Mouse (Mus musculus) forebrain, embryonic 13.5 days (tissue): Measurements from ENCODE around the gene Adcy9. TPM values are rescaled to one million over a fixed set of nuclear protein-coding genes. Genes with fewer than 3 reads are reported as not detected.

Experiments
- ATAC-seq: fragments of 200-750 bp; cut with Nextera tagmentation; 2 replicates; pipeline ENCODE4 v1.8.0; 2017
- H3K27ac ChIP-seq: fragments of 300-500 bp; sonication (generic); 2 replicates; pipeline ENCODE4 v1.5.1; 2015; ENCODE audit warnings: inconsistent platforms, mild to moderate bottlenecking, moderate library complexity
- H3K27me3 ChIP-seq: fragments of 300-500 bp; sonication (generic); 2 replicates; pipeline ENCODE4 v1.6.1; 2015; ENCODE audit warnings: mild to moderate bottlenecking, inconsistent platforms
- H3K36me3 ChIP-seq: fragments of 300-500 bp; sonication (generic); 2 replicates; pipeline ENCODE4 v1.6.1; 2015; ENCODE audit warnings: mild to moderate bottlenecking, inconsistent platforms; ENCODE audit not compliant: poor library complexity, severe bottlenecking
- H3K4me1 ChIP-seq: fragments of 300-500 bp; sonication (generic); 2 replicates; pipeline ENCODE4 v1.6.1; 2015; ENCODE audit warnings: inconsistent platforms
- H3K4me2 ChIP-seq: fragments of 300-500 bp; sonication (generic); 2 replicates; pipeline ENCODE4 v1.6.1; 2015; ENCODE audit warnings: inconsistent platforms, mild to moderate bottlenecking, moderate library complexity
- H3K4me3 ChIP-seq: fragments of 300-500 bp; sonication (generic); 2 replicates; pipeline ENCODE4 v1.5.1; 2015; ENCODE audit warnings: mild to moderate bottlenecking, inconsistent platforms
- H3K9ac ChIP-seq: fragments of 300-500 bp; sonication (generic); 2 replicates; pipeline ENCODE4 v1.6.1; 2015; ENCODE audit warnings: mild to moderate bottlenecking, inconsistent platforms
- H3K9me3 ChIP-seq: fragments of 300-500 bp; sonication (generic); replicated peaks from 2 replicates; pipeline ENCODE4 v1.6.1; 2016; ENCODE audit warnings: inconsistent platforms
- WGBS: fragments of 180-500 bp; shearing (Covaris S2); methylation state at CpG from one replicate; pipeline ENCODE4 v1.1.7; 2015; 5-methylcytosine and 5-hydroxymethylcytosine counted together
- polyA plus RNA-seq: library from polyadenylated mRNA; unstranded; fragments of >200 nt; fragmentation: Nextera tagmentation; extraction: Ambion mirVana; gene quantifications from 2 replicates; pipeline ENCODE4 v1.2.1, GENCODE M21; 2015

The Adcy9 gene
- polyA plus RNA-seq, 1 experiment from 2014 or later: 1.0 TPM

DNA sequence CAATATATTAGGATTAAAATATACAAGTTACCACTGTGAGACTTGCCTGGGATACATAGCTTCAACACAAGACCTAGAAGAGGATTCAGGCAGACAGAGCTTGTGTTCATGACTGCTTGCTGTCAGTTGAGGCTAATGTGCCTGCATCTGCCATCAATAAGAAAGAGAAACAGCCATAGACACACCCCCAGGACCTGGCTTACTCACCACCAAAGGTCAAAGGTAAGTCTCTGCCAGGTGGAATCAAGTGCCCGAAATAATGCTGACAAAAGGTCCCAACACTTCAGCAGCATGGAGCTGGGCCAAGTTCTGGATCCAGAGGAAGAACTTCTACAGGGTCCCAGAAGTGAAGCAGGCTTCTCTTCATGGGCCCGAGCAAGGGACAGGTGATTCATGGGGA is 86.9 kb downstream of the Adcy9 start:
- ATAC-seq: no peak
- WGBS: 86% methylated on average over 2 of the region's 2 CpGs
- no peak overlapping the region for H3K4me2 ChIP-seq

GRCm38 (mm10) chr16:4327081-4327480 is 93.2 kb downstream of the Adcy9 start:
- H3K9ac ChIP-seq: no peak overlapping the region
- no peaks in the 10 kb centered on the region for H3K36me3 ChIP-seq
- H3K4me1 ChIP-seq: peaks cover 15% of the 10 kb centered on the region
- no peak overlapping the region for H3K4me2 ChIP-seq
- no peaks in the 10 kb centered on the region for H3K27me3 ChIP-seq
- H3K27ac ChIP-seq: no peak overlapping the region
- H3K4me3 ChIP-seq: no peak overlapping the region
- ATAC-seq: no peak
- no peaks in the 10 kb centered on the region for H3K9me3 ChIP-seq

More for the DNA sequence above, 86.9 kb downstream of the Adcy9 start:
- H3K9ac ChIP-seq: no peak overlapping the region
- H3K36me3 ChIP-seq: no peaks in the 10 kb centered on the region
- no peaks in the 10 kb centered on the region for H3K27me3 ChIP-seq
- H3K27ac ChIP-seq: no peak overlapping the region
- no peaks in the 10 kb centered on the region for H3K4me1 ChIP-seq
- no peak overlapping the region for H3K4me3 ChIP-seq
- H3K9me3 ChIP-seq: no peaks in the 10 kb centered on the region

DNA sequence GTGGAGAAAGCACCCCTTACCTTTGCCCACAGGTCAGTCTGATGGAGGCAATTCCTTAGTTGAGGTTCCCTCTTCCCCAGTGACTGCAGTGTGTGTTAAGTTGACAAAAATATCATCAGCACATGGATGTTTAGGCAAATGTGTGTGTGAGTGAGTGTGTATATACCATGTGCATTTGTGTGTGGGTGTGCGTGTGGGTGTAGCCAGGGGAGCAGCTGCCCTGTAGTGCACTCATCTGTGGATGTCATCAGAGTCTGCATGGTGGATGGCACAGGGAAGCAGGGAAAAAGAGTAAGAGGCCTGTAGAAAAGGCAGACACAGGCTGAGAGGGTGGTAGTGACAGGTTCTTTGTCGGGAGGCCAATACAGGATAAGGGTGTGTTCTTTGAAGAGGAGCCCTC is 94.5 kb downstream of the Adcy9 start:
- H3K4me2 ChIP-seq: no peak overlapping the region
- peaks cover 15% of the 10 kb centered on the region for H3K4me1 ChIP-seq
- no peaks in the 10 kb centered on the region for H3K27me3 ChIP-seq
- H3K4me3 ChIP-seq: no peak overlapping the region
- no peaks in the 10 kb centered on the region for H3K36me3 ChIP-seq
- 76% methylated on average over 2 of the region's 2 CpGs for WGBS
- H3K27ac ChIP-seq: no peak overlapping the region
- ATAC-seq: no peak
- H3K9ac ChIP-seq: no peak overlapping the region
- no peaks in the 10 kb centered on the region for H3K9me3 ChIP-seq

GRCm38 (mm10) chr16:4324967-4325366 is 95.3 kb downstream of the Adcy9 start:
- Histone ChIP-seq H3K4me3 (no peak overlapping the region), H3K27me3 (no peaks in the 10 kb centered on the region), H3K9ac (no peak overlapping the region), H3K36me3 (no peaks in the 10 kb centered on the region), H3K27ac (no peak overlapping the region), H3K4me2 (no peak overlapping the region), H3K4me1 (peaks cover 15% of the 10 kb centered on the region), H3K9me3 (no peaks in the 10 kb centered on the region)
- no peak for ATAC-seq

GRCm38 (mm10) chr16:4320856-4321255 is 99.4 kb downstream of the Adcy9 start:
- Histone ChIP-seq H3K4me3 (no peak overlapping the region), H3K27me3 (no peaks in the 10 kb centered on the region), H3K9ac (no peak overlapping the region), H3K9me3 (no peaks in the 10 kb centered on the region), H3K4me1 (0 out of 2 replicates have a peak, but pooled peaks cover 3% of the 10 kb centered on the region), H3K4me2 (no peak overlapping the region), H3K36me3 (no peaks in the 10 kb centered on the region), H3K27ac (no peak overlapping the region)
- no peak for ATAC-seq
- 69% methylated on average over 3 of the region's 3 CpGs for WGBS

DNA sequence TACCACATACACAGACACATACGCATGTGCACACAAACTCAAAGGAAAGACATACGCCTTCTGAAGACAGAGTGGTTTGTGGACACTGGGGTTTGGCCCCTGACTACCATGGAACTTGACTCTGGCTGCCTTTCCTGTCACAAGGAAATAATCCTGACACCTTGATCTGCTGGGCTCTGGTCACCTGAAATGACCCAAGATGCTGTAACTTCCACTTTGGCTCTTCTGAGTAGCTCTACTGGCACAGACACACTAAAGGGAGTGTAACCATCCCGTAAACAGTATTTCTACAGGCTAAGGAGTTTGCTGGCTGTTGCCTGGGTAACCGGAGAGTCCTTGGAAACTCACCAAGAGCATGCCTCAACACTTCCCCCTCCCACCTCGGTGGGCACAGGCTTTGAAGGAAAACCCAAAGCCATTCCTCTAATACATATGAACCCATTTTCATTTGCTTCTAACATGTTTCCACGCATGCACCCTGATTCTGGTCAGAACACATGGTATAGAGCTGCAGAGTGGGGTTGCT is 102.2 kb downstream of the Adcy9 start:
- 0 out of 2 replicates have a peak, but pooled peaks have one; percentile 45 for ATAC-seq
- H3K9me3 ChIP-seq: no peaks in the 10 kb centered on the region
- WGBS: 66% methylated on average over 6 of the region's 6 CpGs

GRCm38 (mm10) chr16:4316094-4316474 is 104.2 kb downstream of the Adcy9 start:
- Histone ChIP-seq H3K27me3 (no peaks in the 10 kb centered on the region), H3K27ac (no peak overlapping the region), H3K4me2 (no peak overlapping the region), H3K9me3 (no peaks in the 10 kb centered on the region), H3K4me3 (no peak overlapping the region), H3K9ac (no peak overlapping the region), H3K36me3 (no peaks in the 10 kb centered on the region), H3K4me1 (0 out of 2 replicates have a peak, but pooled peaks cover 3% of the 10 kb centered on the region)
- peak; percentile 74 for ATAC-seq
- 35% methylated on average over 3 of the region's 3 CpGs for WGBS

More for the DNA sequence above, 102.2 kb downstream of the Adcy9 start:
- H3K4me3 ChIP-seq: no peak overlapping the region
- H3K9ac ChIP-seq: no peak overlapping the region
- no peak overlapping the region for H3K4me2 ChIP-seq
- 0 out of 2 replicates have a peak, but pooled peaks cover 3% of the 10 kb centered on the region for H3K4me1 ChIP-seq
- H3K27me3 ChIP-seq: no peaks in the 10 kb centered on the region
- H3K36me3 ChIP-seq: no peaks in the 10 kb centered on the region
- H3K27ac ChIP-seq: no peak overlapping the region

DNA sequence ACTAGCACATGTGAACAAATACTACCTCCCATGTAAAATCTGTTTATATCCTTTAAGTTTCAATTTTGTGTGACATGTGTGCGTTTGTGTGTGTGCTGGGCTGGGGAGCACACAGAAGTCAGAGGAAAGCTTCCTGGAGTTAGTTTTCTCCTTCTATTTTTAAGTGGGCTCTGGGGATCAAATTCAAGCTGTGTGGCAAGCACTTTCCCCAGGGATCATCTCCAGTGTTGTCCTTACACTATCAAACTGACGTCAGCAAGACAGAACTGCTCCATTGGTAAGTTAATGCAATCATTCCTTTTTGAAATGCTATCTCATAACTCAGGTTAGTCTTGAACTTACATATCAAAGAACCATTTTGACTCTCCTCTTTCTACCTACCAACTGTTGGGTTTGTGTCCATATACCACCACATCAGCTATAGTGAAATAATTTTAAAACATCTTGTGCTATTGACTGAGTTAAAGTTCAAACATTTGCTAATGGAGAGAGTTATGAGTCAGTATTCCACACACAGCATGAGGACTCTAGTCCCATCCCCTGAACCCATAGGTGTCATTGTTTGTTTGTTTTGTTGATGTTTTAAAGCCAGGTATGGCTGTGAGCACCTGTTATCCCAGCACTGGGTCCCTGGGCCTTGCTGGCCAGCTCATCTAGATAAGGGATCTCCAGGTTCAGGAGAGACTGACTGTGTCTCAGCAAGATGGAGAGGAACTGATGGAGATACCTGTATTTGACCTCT is 104.8 kb downstream of the Adcy9 start:
- 0 out of 2 replicates have a peak, but pooled peaks cover 3% of the 10 kb centered on the region for H3K4me1 ChIP-seq
- no peak overlapping the region for H3K27ac ChIP-seq
- H3K27me3 ChIP-seq: no peaks in the 10 kb centered on the region
- H3K4me3 ChIP-seq: no peak overlapping the region
- ATAC-seq: no peak; the same call in 1 of the 2 replicates
- H3K36me3 ChIP-seq: no peaks in the 10 kb centered on the region
- H3K4me2 ChIP-seq: no peak overlapping the region
- H3K9me3 ChIP-seq: no peaks in the 10 kb centered on the region
- 79% methylated on average over 2 of the region's 2 CpGs for WGBS
- H3K9ac ChIP-seq: no peak overlapping the region

GRCm38 (mm10) chr16:4314891-4315290 is 105.4 kb downstream of the Adcy9 start:
- no peak for ATAC-seq
- Histone ChIP-seq H3K4me2 (no peak overlapping the region), H3K4me1 (0 out of 2 replicates have a peak, but pooled peaks cover 3% of the 10 kb centered on the region), H3K4me3 (no peak overlapping the region), H3K27me3 (no peaks in the 10 kb centered on the region), H3K27ac (no peak overlapping the region), H3K9ac (no peak overlapping the region), H3K9me3 (no peaks in the 10 kb centered on the region), H3K36me3 (no peaks in the 10 kb centered on the region)
- whole genome bisulfite sequencing: 86% methylated on average over 4 of the region's 4 CpGs

DNA sequence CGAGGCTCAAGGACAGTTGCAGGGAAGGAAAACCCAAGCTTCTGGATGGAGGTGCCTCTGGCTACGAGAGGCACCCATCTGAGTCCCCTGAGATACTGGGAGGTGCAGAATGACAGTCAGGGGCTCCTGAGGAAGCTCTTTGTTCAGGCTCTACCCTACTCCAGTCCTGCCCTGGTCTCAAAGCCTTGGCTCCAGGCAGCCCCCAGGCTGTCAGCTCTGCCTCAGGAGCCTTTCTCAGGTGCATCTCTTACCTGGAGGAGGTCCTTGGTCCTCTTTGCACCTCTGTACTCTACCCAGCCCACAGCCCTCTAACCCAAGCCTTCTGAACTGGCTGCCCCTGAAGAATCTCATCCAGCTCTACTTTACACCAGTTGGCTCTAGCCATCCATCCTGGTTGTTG is 108.3 kb downstream of the Adcy9 start:
- Histone ChIP-seq H3K36me3 (no peaks in the 10 kb centered on the region), H3K27ac (no peak overlapping the region), H3K9ac (no peak overlapping the region), H3K27me3 (no peaks in the 10 kb centered on the region), H3K4me3 (no peak overlapping the region), H3K4me2 (no peak overlapping the region), H3K4me1 (no peaks in the 10 kb centered on the region), H3K9me3 (no peaks in the 10 kb centered on the region)
- ATAC-seq: no peak
- WGBS: 83% methylated on average over 2 of the region's 2 CpGs

GRCm38 (mm10) chr16:4311608-4312007 is 108.7 kb downstream of the Adcy9 start:
- Histone ChIP-seq H3K9ac (no peak overlapping the region), H3K9me3 (no peaks in the 10 kb centered on the region), H3K27me3 (no peaks in the 10 kb centered on the region), H3K27ac (no peak overlapping the region), H3K4me1 (no peaks in the 10 kb centered on the region), H3K4me2 (no peak overlapping the region), H3K4me3 (no peak overlapping the region), H3K36me3 (no peaks in the 10 kb centered on the region)
- ATAC-seq: no peak
- 55% methylated on average over 2 of the region's 2 CpGs for WGBS

DNA sequence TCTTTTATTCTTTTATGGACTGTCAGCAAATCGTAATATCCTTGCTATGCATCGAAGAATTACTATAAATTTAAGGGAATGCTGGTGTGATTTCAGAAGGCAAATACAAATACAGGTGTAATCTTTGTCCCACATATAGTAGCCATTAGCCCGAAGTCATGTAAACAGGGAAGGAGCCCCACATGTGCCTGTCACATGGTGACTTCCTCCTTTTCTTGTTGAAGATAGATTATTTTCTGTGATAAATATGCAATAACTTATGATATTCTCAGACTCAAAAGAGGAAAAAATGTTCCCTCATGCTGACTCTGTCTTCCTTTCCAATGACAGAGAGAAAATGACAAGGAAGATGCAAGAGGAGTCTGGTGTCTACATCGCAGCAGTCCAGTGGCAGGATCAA is 112.5 kb downstream of the Adcy9 start:
- no peaks in the 10 kb centered on the region for H3K4me1 ChIP-seq
- H3K9me3 ChIP-seq: no peaks in the 10 kb centered on the region
- no peak overlapping the region for H3K27ac ChIP-seq
- no peaks in the 10 kb centered on the region; the same call in 1 of the 2 replicates for H3K36me3 ChIP-seq
- no peak overlapping the region for H3K4me3 ChIP-seq
- no peak overlapping the region for H3K4me2 ChIP-seq
- WGBS: 92% methylated on average over 4 of the region's 4 CpGs
- no peak for ATAC-seq
- H3K9ac ChIP-seq: no peak overlapping the region
- no peaks in the 10 kb centered on the region for H3K27me3 ChIP-seq
